Mouse (Mus musculus) monocyte, adult 5-6 weeks (primary cell): ENCODE results near the gene Edem2. TPM values are rescaled to one million over a fixed set of nuclear protein-coding genes. Genes with fewer than 3 reads are reported as not detected.

ENCODE experiments used
- ATAC-seq: fragments of 153-309, 156-312 bp; replicated peaks from 2 replicates; pipeline ENCODE4 v1.8.0; 2017; ENCODE audit warnings: mild to moderate bottlenecking; ENCODE audit not compliant: low TSS enrichment, insufficient number of reproducible peaks, severe bottlenecking, poor library complexity, low FRiP score
- total RNA-seq: library from RNA; stranded (forward); fragments of 200-1000, 200-491, 200-594 nt; gene quantifications from 3 replicates; pipeline ENCODE4 v1.2.3, GENCODE M21; 2017

Edem2 gene
- total RNA-seq, 1 experiment from 2014 or later: 37.4 TPM

- ATAC-seq: no peak
Measured at GRCm38 (mm10) chr2:155663097-155663496, 66.2 kb downstream of the Edem2 start.

- ATAC-seq: no peak
Measured at GRCm38 (mm10) chr2:155662390-155662789, 66.9 kb downstream of the Edem2 start.

- no peak for ATAC-seq
Measured at GRCm38 (mm10) chr2:155655759-155656372, 73.4 kb downstream of the Edem2 start.

GRCm38 (mm10) chr2:155652618-155653017, 76.7 kb downstream of the Edem2 start:
- ATAC-seq: no peak

Other genes starting within 250 kb of the Edem2 start
- gene Acss2, start 211.5 kb downstream of the Edem2 start, total RNA-seq: 29.5 to 53.8 TPM (median 36.7 TPM) in 3 replicates
- 0.64 to 1.5 TPM (median 1.1 TPM) in 3 replicates for gene Ggt7, start 211.2 kb downstream of the Edem2 start, total RNA-seq
- 30.1 to 47.6 TPM (median 35.5 TPM) in 3 replicates for gene Gss, start 136.7 kb downstream of the Edem2 start, total RNA-seq
- not detected in 3 replicates for gene Myh7b, start 118.3 kb downstream of the Edem2 start, total RNA-seq
- 98.1 to 149 TPM (median 116 TPM) in 3 replicates for gene Trpc4ap, start 37.1 kb downstream of the Edem2 start, total RNA-seq
- not detected in 3 replicates for gene Gm17581, start 6.4 kb upstream of the Edem2 start, total RNA-seq
- gene Procr, start 21.6 kb upstream of the Edem2 start, total RNA-seq: not detected in 3 replicates
- 0.10 TPM in 1 of 3 replicates, not detected in the others for gene Mmp24, start 45.9 kb upstream of the Edem2 start, total RNA-seq
- 8.5 to 10.6 TPM (median 9.7 TPM) in 3 replicates for gene BC029722, start 90.0 kb upstream of the Edem2 start, total RNA-seq
- 38.9 to 84.9 TPM (median 83.4 TPM) in 3 replicates for gene Eif6, start 97.5 kb upstream of the Edem2 start, total RNA-seq
- gene Fam83c, start 105.4 kb upstream of the Edem2 start, total RNA-seq: not detected in 3 replicates
- gene Uqcc1, start 200.8 kb upstream of the Edem2 start, total RNA-seq: 33.3 to 43.3 TPM (median 37.7 TPM) in 3 replicates
- not detected in 3 replicates for gene Gm15557, start 211.3 kb upstream of the Edem2 start, total RNA-seq
- not detected in 3 replicates for gene Gdf5, start 215.9 kb upstream of the Edem2 start, total RNA-seq
- gene Cep250, start 227.0 kb upstream of the Edem2 start, total RNA-seq: 67.3 to 170 TPM (median 77.6 TPM) in 3 replicates